Mouse (Mus musculus): ENCODE data around the gene Nrxn3.

The Nrxn3 gene

GRCm38 (mm10) chr12:89179970-89180666 lies 457.4 kb downstream of the Nrxn3 start:
- DNase-seq (ENCODE audit: low spot score), result no peak

GRCm38 (mm10) chr12:89181157-89181561 lies 458.5 kb downstream of the Nrxn3 start:
- no peak for DNase-seq (ENCODE audit: low spot score)

GRCm38 (mm10) chr12:89198764-89199525 lies 476.3 kb downstream of the Nrxn3 start:
- no peak for DNase-seq (ENCODE audit: low spot score)

DNA sequence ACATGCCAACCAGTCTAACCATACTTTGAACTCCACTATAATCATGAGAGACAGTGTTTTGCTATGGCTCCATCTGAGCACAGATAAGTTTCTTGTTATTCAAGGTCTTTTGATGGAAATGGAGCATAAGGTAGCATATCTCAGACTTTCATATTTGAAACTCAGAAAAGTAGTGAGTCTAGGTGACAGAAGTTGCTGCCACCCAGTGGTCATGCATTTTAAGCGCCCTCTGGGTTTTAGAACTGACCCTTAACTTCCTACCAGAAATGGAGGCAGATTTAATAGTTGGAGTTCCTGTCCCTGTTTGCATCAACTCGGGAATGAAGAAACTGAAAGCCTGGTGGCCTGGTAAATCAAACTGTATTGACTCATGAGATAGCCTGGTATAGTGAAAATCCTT lies 488.9 kb downstream of the Nrxn3 start:
- DNase-seq (ENCODE audit: low spot score), result no peak

DNA sequence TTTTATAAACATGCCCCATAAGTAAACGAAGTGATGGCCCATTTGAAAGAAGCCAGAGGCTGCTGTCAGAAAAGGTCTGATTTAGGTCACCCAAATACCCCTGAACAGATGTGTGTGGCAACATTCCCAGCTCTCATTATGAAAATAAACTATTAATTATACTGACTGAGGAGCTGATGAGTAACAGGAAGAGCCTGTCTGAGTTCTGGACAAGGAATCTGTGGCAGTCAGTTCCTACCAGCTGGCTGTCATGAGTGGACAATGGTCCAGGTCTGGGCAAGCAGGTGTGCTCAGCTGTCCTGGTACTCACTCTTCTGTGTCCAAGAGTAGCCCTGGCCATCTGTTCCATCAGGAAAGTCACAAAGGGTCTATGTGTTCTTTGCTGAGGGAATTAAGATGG lies 517.1 kb downstream of the Nrxn3 start:
- no peak for DNase-seq (ENCODE audit: low spot score)

DNA sequence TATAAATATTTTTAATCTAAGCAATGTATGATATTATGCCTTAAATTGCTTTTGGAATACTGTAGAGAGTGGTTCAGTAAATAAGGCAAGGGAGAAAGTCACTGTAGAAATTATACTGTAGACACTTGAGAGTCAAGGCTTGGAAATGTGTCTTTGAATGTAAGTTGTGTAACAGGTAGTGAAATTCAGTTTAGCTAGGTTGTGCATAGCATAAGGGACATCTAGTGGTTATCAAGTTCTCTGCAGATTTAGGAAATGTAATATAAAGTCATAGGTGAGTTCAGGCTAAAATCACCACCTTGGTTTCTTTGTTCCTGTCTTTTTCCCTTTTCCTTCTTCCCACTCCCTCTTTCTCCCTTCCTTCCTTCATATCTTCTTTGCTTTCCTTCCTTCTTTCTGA lies 518.9 kb downstream of the Nrxn3 start:
- no peak for DNase-seq (ENCODE audit: low spot score)

DNA sequence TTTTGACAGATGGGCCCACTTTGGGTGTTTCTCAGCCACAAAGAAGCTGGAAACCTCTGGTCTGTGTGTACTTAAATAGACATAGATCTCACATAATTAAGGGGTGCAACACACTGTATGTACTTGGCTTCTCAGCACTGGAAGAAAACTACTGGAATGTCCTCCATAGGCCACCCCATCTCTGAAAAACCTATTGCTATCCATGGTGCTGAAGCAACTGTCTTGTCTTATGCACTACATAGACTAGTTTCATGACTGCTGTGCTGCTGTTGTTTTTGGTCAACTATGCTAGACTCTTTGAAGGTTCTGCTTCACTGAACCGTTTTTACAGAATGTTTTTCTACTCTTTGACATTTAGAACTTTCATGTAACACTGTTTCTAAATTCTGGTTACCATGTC lies 519.8 kb downstream of the Nrxn3 start:
- DNase-seq (ENCODE audit: low spot score), result no peak

- DNase-seq (ENCODE audit: low spot score), result no peak
Observed at GRCm38 (mm10) chr12:89255275-89255892, 532.7 kb downstream of the Nrxn3 start.

DNA sequence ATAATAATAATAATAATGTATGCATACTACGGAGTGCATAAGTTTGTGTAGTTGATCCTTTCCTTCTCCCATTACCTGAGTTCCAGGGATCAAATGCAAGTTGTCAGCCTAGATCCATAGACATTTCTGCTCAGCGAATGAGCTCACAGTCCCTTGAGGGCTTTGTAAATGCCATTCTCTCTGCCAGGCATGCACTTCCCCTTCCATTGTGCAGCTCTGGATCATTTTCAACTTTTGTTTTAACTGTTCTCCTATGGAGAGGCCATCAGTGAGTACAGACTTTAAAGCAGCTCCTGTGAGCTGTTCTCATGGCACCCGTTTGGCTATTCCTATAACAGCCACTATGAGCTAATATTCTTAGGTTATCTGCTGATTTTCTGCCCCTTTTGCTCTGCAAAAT lies 536.2 kb downstream of the Nrxn3 start:
- no peak for DNase-seq (ENCODE audit: low spot score)

DNA sequence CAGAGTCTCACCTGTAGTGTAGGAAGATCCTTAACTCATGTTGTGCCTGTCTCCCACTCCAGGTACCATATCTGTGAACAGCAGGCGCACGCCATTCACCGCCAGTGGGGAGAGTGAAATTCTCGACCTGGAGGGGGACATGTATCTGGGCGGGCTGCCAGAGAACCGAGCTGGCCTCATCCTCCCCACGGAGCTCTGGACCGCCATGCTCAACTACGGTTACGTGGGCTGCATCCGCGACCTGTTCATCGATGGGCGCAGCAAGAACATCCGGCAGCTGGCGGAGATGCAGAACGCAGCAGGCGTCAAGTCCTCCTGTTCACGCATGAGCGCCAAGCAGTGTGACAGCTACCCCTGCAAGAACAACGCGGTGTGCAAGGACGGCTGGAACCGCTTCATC lies 537.4 kb downstream of the Nrxn3 start:
- DNase-seq (ENCODE audit: low spot score), result no peak

- no peak for DNase-seq (ENCODE audit: low spot score)
Observed at GRCm38 (mm10) chr12:89262261-89262660, 539.6 kb downstream of the Nrxn3 start.

- DNase-seq (ENCODE audit: low spot score), result no peak
Observed at GRCm38 (mm10) chr12:89282362-89283343, 560.0 kb downstream of the Nrxn3 start.

GRCm38 (mm10) chr12:89284412-89284811 lies 561.7 kb downstream of the Nrxn3 start:
- no peak for DNase-seq (ENCODE audit: low spot score)

DNA sequence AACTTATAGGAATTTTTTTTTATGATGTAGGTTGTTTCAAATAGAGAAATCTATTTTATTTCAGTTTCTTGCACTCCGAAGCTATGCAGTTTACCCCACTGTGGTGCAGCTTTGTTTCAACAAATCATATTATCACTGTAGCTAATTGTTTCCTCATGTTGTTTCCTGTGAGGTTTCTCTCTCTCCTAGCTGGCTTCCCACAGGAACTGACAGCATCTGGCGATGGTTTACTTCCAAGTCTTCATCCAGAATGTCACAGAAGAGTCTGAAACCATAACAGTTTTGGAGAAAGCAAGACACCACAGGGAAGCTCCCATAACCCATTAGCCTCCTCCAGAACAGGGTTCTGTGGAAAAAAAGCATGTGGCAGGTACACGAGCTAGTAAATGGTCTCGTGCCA lies 564.4 kb downstream of the Nrxn3 start:
- no peak for DNase-seq (ENCODE audit: low spot score)

- DNase-seq (ENCODE audit: low spot score), result no peak
Observed at GRCm38 (mm10) chr12:89289589-89290274, 567.1 kb downstream of the Nrxn3 start.

GRCm38 (mm10) chr12:89290736-89291574 lies 568.3 kb downstream of the Nrxn3 start:
- no peak for DNase-seq (ENCODE audit: low spot score)

- peak; percentile 20 for DNase-seq (ENCODE audit: low spot score)
Observed at GRCm38 (mm10) chr12:89302011-89302410, 579.3 kb downstream of the Nrxn3 start.

GRCm38 (mm10) chr12:89310200-89310599 lies 587.5 kb downstream of the Nrxn3 start:
- DNase-seq (ENCODE audit: low spot score), result no peak

GRCm38 (mm10) chr12:89312586-89312985 lies 589.9 kb downstream of the Nrxn3 start:
- DNase-seq (ENCODE audit: low spot score), result no peak

DNA sequence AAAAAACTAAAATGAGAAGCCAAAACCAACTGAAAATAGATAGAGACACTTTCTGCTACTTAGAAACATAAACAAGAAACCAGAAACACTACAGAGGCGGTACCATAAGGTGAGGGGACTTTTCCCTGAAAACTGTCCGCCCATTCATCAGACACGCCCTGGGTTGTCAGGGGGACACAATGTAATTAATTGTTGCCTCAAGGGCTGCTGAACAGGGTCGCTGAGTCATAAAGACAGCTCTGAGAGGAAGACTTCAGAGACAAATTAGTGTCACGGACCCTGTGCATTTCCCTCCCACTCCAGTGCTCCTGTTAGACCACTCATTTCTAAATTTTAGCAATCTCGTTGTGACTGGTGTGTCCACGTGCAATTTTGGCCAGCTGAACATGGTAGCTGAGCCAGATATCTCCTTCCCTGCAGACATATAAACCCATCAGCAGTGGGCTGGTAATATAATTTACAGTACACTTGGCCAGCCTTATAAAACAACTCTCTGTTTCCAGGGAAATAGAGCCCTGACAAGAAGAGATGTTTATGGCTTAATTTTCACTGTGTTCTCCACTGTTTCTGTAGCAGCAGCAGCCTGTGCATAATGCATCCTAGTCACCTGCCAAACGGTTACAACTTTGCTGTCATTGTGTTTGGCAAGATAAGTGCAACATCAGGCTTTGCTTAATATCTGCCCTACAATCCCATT lies 603.3 kb downstream of the Nrxn3 start:
- DNase-seq (ENCODE audit: low spot score), result no peak

Measured in MN1 (cell line).